Mouse (Mus musculus) G1E (cell line): ENCODE data around the gene Lmtk2.

ENCODE experiments used
- CTCF ChIP-seq: IDR thresholded peaks from 2 replicates; pipeline ENCODE4 v1.5.1; 2012; ENCODE audit warnings: low read depth, low read length, inconsistent platforms, mixed read lengths
- GATA1 ChIP-seq: IDR thresholded peaks from 2 replicates; pipeline ENCODE4 v1.6.1; 2012; ENCODE audit warnings: borderline replicate concordance, low read length, inconsistent platforms, mixed read lengths
- POLR2AphosphoS5 ChIP-seq: IDR thresholded peaks from 2 replicates; pipeline ENCODE4 v1.6.1; 2012; ENCODE audit warnings: low read depth, low read length, inconsistent platforms; ENCODE audit not compliant: insufficient replicate concordance
- TAL1 ChIP-seq: conservative IDR thresholded peaks from 2 replicates; pipeline ENCODE4 v1.6.1; 2012; ENCODE audit warnings: low read depth, low read length, inconsistent platforms, mixed read lengths

- TF ChIP-seq CTCF, result no peak
- no peak for TF ChIP-seq TAL1
- no peak for TF ChIP-seq POLR2AphosphoS5
- no peak for TF ChIP-seq GATA1
Observed at GRCm38 (mm10) chr5:144162813-144163517, 62.7 kb downstream of the Lmtk2 start.
